Mouse (Mus musculus) cerebellum, adult 2 months (tissue): ENCODE data around the gene Add2.

ENCODE experiments used
- CTCF ChIP-seq: fragments of 200-500 bp; IDR thresholded peaks from 2 replicates; pipeline ENCODE4 v1.5.1; 2011; ENCODE audit warnings: low read depth, mild to moderate bottlenecking, control low read depth, low read length, moderate library complexity, borderline replicate concordance; ENCODE audit not compliant: insufficient read depth
- POLR2A ChIP-seq: fragments of 200-500 bp; IDR thresholded peaks from 2 replicates; pipeline ENCODE4 v1.6.1; 2011; ENCODE audit warnings: low read length, control low read depth, borderline replicate concordance; ENCODE audit not compliant: insufficient read depth

DNA sequence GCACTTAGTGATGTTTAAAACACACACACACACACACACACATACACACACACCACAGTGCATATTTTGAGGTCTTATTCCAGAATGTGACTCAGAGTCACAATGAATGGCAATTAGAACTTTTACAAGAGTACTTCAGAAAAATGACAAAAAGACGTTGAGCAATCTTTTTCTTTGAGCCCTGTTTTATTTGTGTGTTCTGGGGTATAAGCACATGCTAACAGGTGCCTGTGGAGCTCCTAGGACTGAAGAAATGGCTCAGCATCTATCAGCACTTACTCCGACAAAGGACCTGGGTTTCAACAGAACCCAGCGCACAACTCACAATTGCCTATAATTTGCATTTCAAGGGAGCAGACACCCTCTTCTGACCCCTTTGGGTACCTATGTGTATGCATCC, 135.5 kb downstream of the Add2 start:
- TF ChIP-seq CTCF (no peak), POLR2A (no peak)
